Mouse (Mus musculus) lung, postnatal 14 days (tissue): ENCODE measurements around the gene Tarbp2.
A peak's percentile ranks its signal among the peaks of the same experiment; 100 is the strongest.

Source experiments
- DNase-seq: peaks from one replicate; pipeline ENCODE4 v3.0.0; 2021

The Tarbp2 gene

GRCm38 (mm10) chr15:102505770-102506463 lies 12.1 kb upstream of the Tarbp2 start:
- no peak for DNase-seq

GRCm38 (mm10) chr15:102506464-102506830 lies 11.5 kb upstream of the Tarbp2 start:
- DNase-seq, result no peak

GRCm38 (mm10) chr15:102506864-102507263 lies 11.1 kb upstream of the Tarbp2 start:
- no peak for DNase-seq

GRCm38 (mm10) chr15:102507561-102507960 lies 10.4 kb upstream of the Tarbp2 start:
- no peak for DNase-seq

GRCm38 (mm10) chr15:102508336-102508735 lies 9.7 kb upstream of the Tarbp2 start:
- no peak for DNase-seq

GRCm38 (mm10) chr15:102510110-102510509 lies 7.9 kb upstream of the Tarbp2 start:
- no peak for DNase-seq

GRCm38 (mm10) chr15:102510590-102511284 lies 7.3 kb upstream of the Tarbp2 start:
- DNase-seq, result peak; percentile 82

- no peak for DNase-seq
Measured at GRCm38 (mm10) chr15:102511285-102511833, 6.6 kb upstream of the Tarbp2 start.

GRCm38 (mm10) chr15:102512010-102512409 lies 6.0 kb upstream of the Tarbp2 start:
- no peak for DNase-seq

GRCm38 (mm10) chr15:102512471-102512870 lies 5.5 kb upstream of the Tarbp2 start:
- DNase-seq, result no peak

GRCm38 (mm10) chr15:102513004-102513403 lies 5.0 kb upstream of the Tarbp2 start:
- no peak for DNase-seq

GRCm38 (mm10) chr15:102515261-102515660 lies 2.7 kb upstream of the Tarbp2 start:
- DNase-seq, result no peak

GRCm38 (mm10) chr15:102515791-102516190 lies 2.2 kb upstream of the Tarbp2 start:
- DNase-seq, result no peak

GRCm38 (mm10) chr15:102516293-102516692 lies 1.7 kb upstream of the Tarbp2 start:
- no peak for DNase-seq

GRCm38 (mm10) chr15:102516728-102517404 lies 1.1 kb upstream of the Tarbp2 start, which contains the start of gene Map3k12:
TSS of gene Map3k12 (minus strand) at chr15:102517064.
- peak; percentile 69 for DNase-seq

- DNase-seq, result no peak
Measured at GRCm38 (mm10) chr15:102517631-102517975, 389 bp upstream of the Tarbp2 start.

GRCm38 (mm10) chr15:102518859-102519201 lies 838 bp downstream of the Tarbp2 start:
- no peak for DNase-seq

- DNase-seq, result no peak
Measured at GRCm38 (mm10) chr15:102519211-102520141, 1.5 kb downstream of the Tarbp2 start.

- no peak for DNase-seq
Measured at GRCm38 (mm10) chr15:102520416-102520815, 2.4 kb downstream of the Tarbp2 start.

- DNase-seq, result no peak
Measured at GRCm38 (mm10) chr15:102521480-102521879, 3.5 kb downstream of the Tarbp2 start.

GRCm38 (mm10) chr15:102524892-102525485 lies 7.0 kb downstream of the Tarbp2 start, which contains the start of gene Npff:
TSS of gene Npff (minus strand) at chr15:102524942.
- DNase-seq, result peak; percentile 80
